31 mouse cellular contexts compared by ENCODE assay signal in the genomic region with DNA sequence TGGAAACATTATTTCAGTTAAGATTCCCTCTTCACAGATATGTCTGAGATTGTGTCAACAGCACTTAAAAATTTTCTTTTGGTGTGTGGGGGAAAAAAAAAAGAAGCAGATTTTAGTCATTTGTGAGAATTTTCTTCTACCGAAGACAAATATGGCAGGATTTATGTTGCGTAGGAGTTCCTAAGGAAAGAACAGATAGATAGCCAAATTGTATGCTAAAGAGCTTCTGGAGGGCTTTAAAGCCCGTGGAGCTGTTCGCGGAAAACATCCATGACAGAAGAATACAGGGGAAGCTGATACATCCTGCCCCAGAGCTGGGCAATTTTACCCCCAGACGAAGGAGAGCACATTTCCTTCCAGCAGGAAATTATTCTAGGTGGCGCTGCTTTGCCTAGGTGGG. TPM values are rescaled to one million over a fixed set of nuclear protein-coding genes. Genes with fewer than 3 reads are reported as not detected.
"Had no signal": no experiment of that assay in that cellular context is flagged by ENCODE, and none has a peak within 500 bp of the region (broad histone marks: within the 10 kb centered on the region; RNA-seq: fewer than 3 reads in every experiment).

No protein-coding gene starts in this region.

- H3K4me2 ChIP-seq: liver, embryonic 13.5 days; midbrain, embryonic 11.5 days; midbrain, embryonic 15.5 days; neural tube, embryonic 12.5 days; neural tube, embryonic 15.5 days had no signal

- H3K4me3 ChIP-seq: liver, embryonic 13.5 days; midbrain, embryonic 15.5 days; neural tube, embryonic 12.5 days; neural tube, embryonic 15.5 days had no signal

- ATAC-seq: inflammation-experienced regulatory T-cells, adult 6 months; intestine, embryonic 16.5 days; midbrain, embryonic 15.5 days had no signal

- DNase-seq: kidney, adult 18-20 months; kidney, adult 9 months; kidney, postnatal 14 days; liver, embryonic 13.5 days; lung, adult 2 months; lung, postnatal 14 days; lung, postnatal 4 days; thymus, adult 2 months; thymus, postnatal 14 days; thymus, postnatal 4 days had no signal

- H3K27me3 ChIP-seq: liver, embryonic 13.5 days; midbrain, embryonic 15.5 days; neural tube, embryonic 12.5 days; neural tube, embryonic 15.5 days had no signal

- H3K4me1 ChIP-seq: liver, embryonic 13.5 days; midbrain, embryonic 15.5 days; neural tube, embryonic 12.5 days; neural tube, embryonic 15.5 days had no signal

- H3K27ac ChIP-seq: liver, embryonic 13.5 days; midbrain, embryonic 15.5 days; neural tube, embryonic 12.5 days; neural tube, embryonic 15.5 days had no signal

- H3K36me3 ChIP-seq: liver, embryonic 13.5 days; midbrain, embryonic 15.5 days; neural tube, embryonic 12.5 days; neural tube, embryonic 15.5 days had no signal

- H3K9ac ChIP-seq: liver, embryonic 13.5 days; midbrain, embryonic 15.5 days; neural tube, embryonic 12.5 days; neural tube, embryonic 15.5 days had no signal

- H3K9me3 ChIP-seq: liver, embryonic 13.5 days; midbrain, embryonic 15.5 days; neural tube, embryonic 12.5 days; neural tube, embryonic 15.5 days had no signal

RNA-seq across cellular contexts. Expression of a gene that starts 9.2 kb away (rescaled TPM):
- total RNA-seq: layer of hippocampus, adult 8-10 months; layer of hippocampus, postnatal 25 days; left cerebral cortex, postnatal 10 days; left cerebral cortex, postnatal 36 days; liver, adult 2 months; megakaryocyte progenitor cell, adult 5-6 weeks; megakaryocyte-erythroid progenitor cell, adult 5-6 weeks had no signal
- polyA plus RNA-seq: inflammation-experienced regulatory T-cells, adult 6 months; intestine, embryonic 16.5 days; kidney, embryonic 16.5 days; large intestine, adult 2 months; limb, embryonic 14.5 days; liver, adult 2 months; liver, embryonic 13.5 days; liver, embryonic 16.5 days; lung, adult 2 months; lung, embryonic 16.5 days; midbrain, embryonic 11.5 days; midbrain, embryonic 15.5 days; neural tube, embryonic 12.5 days; neural tube, embryonic 15.5 days; small intestine, adult 2 months; spleen, adult 2 months; stomach, embryonic 16.5 days; thymus, adult 2 months had no signal

RNA-seq across cellular contexts. Expression of a gene that starts 18.6 kb away (rescaled TPM):
- total RNA-seq: layer of hippocampus, adult 8-10 months; layer of hippocampus, postnatal 25 days; left cerebral cortex, postnatal 10 days; left cerebral cortex, postnatal 36 days; liver, adult 2 months; megakaryocyte progenitor cell, adult 5-6 weeks; megakaryocyte-erythroid progenitor cell, adult 5-6 weeks had no signal
- polyA plus RNA-seq: inflammation-experienced regulatory T-cells, adult 6 months; intestine, embryonic 16.5 days; kidney, embryonic 16.5 days; large intestine, adult 2 months; limb, embryonic 14.5 days; liver, adult 2 months; liver, embryonic 13.5 days; liver, embryonic 16.5 days; lung, adult 2 months; lung, embryonic 16.5 days; midbrain, embryonic 11.5 days; midbrain, embryonic 15.5 days; neural tube, embryonic 12.5 days; neural tube, embryonic 15.5 days; small intestine, adult 2 months; spleen, adult 2 months; stomach, embryonic 16.5 days had no signal

RNA-seq across cellular contexts. Expression of a gene that starts 46.4 kb away (rescaled TPM):
- total RNA-seq: layer of hippocampus, adult 8-10 months; layer of hippocampus, postnatal 25 days; left cerebral cortex, postnatal 10 days; left cerebral cortex, postnatal 36 days; liver, adult 2 months; megakaryocyte progenitor cell, adult 5-6 weeks; megakaryocyte-erythroid progenitor cell, adult 5-6 weeks had no signal
- polyA plus RNA-seq: inflammation-experienced regulatory T-cells, adult 6 months; intestine, embryonic 16.5 days; kidney, embryonic 16.5 days; large intestine, adult 2 months; limb, embryonic 14.5 days; liver, adult 2 months; liver, embryonic 13.5 days; liver, embryonic 16.5 days; lung, adult 2 months; lung, embryonic 16.5 days; midbrain, embryonic 11.5 days; midbrain, embryonic 15.5 days; neural tube, embryonic 12.5 days; neural tube, embryonic 15.5 days; small intestine, adult 2 months; spleen, adult 2 months; stomach, embryonic 16.5 days; thymus, adult 2 months had no signal
